Mouse (Mus musculus) cortical plate, adult 2 months (tissue): ENCODE measurements around the gene Gm49325. TPM values are rescaled to one million over a fixed set of nuclear protein-coding genes. Genes with fewer than 3 reads are reported as not detected.

Source experiments
- H3K27ac ChIP-seq: fragments of 200-500 bp; 2 replicates; pipeline ENCODE4 v1.5.1; 2012; ENCODE audit warnings: low read length, control low read depth, inconsistent platforms; ENCODE audit not compliant: insufficient read depth
- H3K4me1 ChIP-seq: fragments of 200-500 bp; 2 replicates; pipeline ENCODE4 v1.6.1; 2011; ENCODE audit warnings: low read length; ENCODE audit not compliant: control insufficient read depth, insufficient read depth
- H3K4me3 ChIP-seq: fragments of 200-500 bp; 2 replicates; pipeline ENCODE4 v1.5.1; 2011; ENCODE audit warnings: mild to moderate bottlenecking, low read length, control low read depth; ENCODE audit not compliant: insufficient read depth
- CTCF ChIP-seq: fragments of 200-500 bp; IDR thresholded peaks from 2 replicates; pipeline ENCODE4 v1.5.1; 2011; ENCODE audit warnings: mild to moderate bottlenecking, control low read depth, low read length; ENCODE audit not compliant: insufficient read depth; ENCODE audit errors: extremely low read depth
- POLR2A ChIP-seq: fragments of 200-500 bp; IDR thresholded peaks from 2 replicates; pipeline ENCODE4 v1.6.1; 2011; ENCODE audit warnings: mild to moderate bottlenecking, low read length, control low read depth; ENCODE audit not compliant: insufficient read depth; ENCODE audit errors: extremely low read depth
- polyA plus RNA-seq: library from polyadenylated mRNA; depleted of rRNA; stranded (reverse); fragments of >200 nt; gene quantifications from 2 replicates; pipeline ENCODE4 v1.2.3, GENCODE M21; 2012

Gene Gm49325
- polyA plus RNA-seq, 1 experiment = not detected

GRCm38 (mm10) chr10:77622055-77622988 lies 16.3 kb downstream of the Gm49325 start, which contains the start of gene Ube2g2:
TSS of gene Ube2g2 (plus strand) at chr10:77622275.
- H3K27ac ChIP-seq = peak within 1 kb of the TSS; percentile 80
- peaks cover 13% of the 10 kb centered on the region for H3K4me1 ChIP-seq
- TF ChIP-seq CTCF (no peak), POLR2A (peak; percentile 59)
- peak within 1 kb of the TSS; percentile 84 for H3K4me3 ChIP-seq

GRCm38 (mm10) chr10:77623069-77623492 lies 17.1 kb downstream of the Gm49325 start:
- peak overlapping the region; percentile 51; the same call in 1 of the 2 replicates for H3K27ac ChIP-seq

GRCm38 (mm10) chr10:77623639-77624400 lies 17.8 kb downstream of the Gm49325 start:
- TF ChIP-seq POLR2A (no peak), CTCF (no peak)
- H3K4me3 ChIP-seq = peak overlapping the region; percentile 84; the same call in 1 of the 2 replicates
- peaks cover 13% of the 10 kb centered on the region for H3K4me1 ChIP-seq
- H3K27ac ChIP-seq = peak overlapping the region; percentile 32

More at GRCm38 (mm10) chr10:77623069-77623492, 17.1 kb downstream of the Gm49325 start:
- TF ChIP-seq POLR2A (no peak), CTCF (no peak)
- Histone ChIP-seq H3K4me1 (peaks cover 13% of the 10 kb centered on the region), H3K4me3 (peak overlapping the region; percentile 84)

GRCm38 (mm10) chr10:77624570-77624995 lies 18.6 kb downstream of the Gm49325 start:
- peak overlapping the region; percentile 16; the same call in 1 of the 2 replicates for H3K27ac ChIP-seq
- H3K4me1 ChIP-seq = peaks cover 13% of the 10 kb centered on the region
- TF ChIP-seq POLR2A (no peak), CTCF (no peak)
- 0 out of 2 replicates have a peak overlapping the region, but pooled peaks have one; percentile 3 for H3K4me3 ChIP-seq

- no peak for TF ChIP-seq POLR2A
- no peak for TF ChIP-seq CTCF
- H3K4me1 ChIP-seq = peaks cover 13% of the 10 kb centered on the region
- no peak overlapping the region for H3K27ac ChIP-seq
- H3K4me3 ChIP-seq = no peak overlapping the region
These were observed 20.0 kb downstream of the Gm49325 start for GRCm38 (mm10) chr10:77626036-77626435.

GRCm38 (mm10) chr10:77626591-77626990 lies 20.6 kb downstream of the Gm49325 start:
- no peak overlapping the region for H3K4me3 ChIP-seq
- H3K27ac ChIP-seq = no peak overlapping the region
- TF ChIP-seq POLR2A (no peak), CTCF (no peak)
- peaks cover 13% of the 10 kb centered on the region for H3K4me1 ChIP-seq

GRCm38 (mm10) chr10:77627497-77627896 lies 21.5 kb downstream of the Gm49325 start:
- H3K4me3 ChIP-seq = no peak overlapping the region
- TF ChIP-seq POLR2A (no peak), CTCF (peak; percentile 100)
- H3K27ac ChIP-seq = no peak overlapping the region
- H3K4me1 ChIP-seq = peaks cover 13% of the 10 kb centered on the region

GRCm38 (mm10) chr10:77629163-77629562 lies 23.2 kb downstream of the Gm49325 start:
- H3K4me3 ChIP-seq = no peak overlapping the region
- H3K27ac ChIP-seq = no peak overlapping the region
- TF ChIP-seq POLR2A (no peak), CTCF (no peak)
- peaks cover 9% of the 10 kb centered on the region for H3K4me1 ChIP-seq

GRCm38 (mm10) chr10:77629970-77630369 lies 24.0 kb downstream of the Gm49325 start:
- H3K27ac ChIP-seq = no peak overlapping the region
- H3K4me3 ChIP-seq = no peak overlapping the region
- peaks cover 3% of the 10 kb centered on the region for H3K4me1 ChIP-seq
- TF ChIP-seq CTCF (no peak), POLR2A (no peak)
